ENCODE assay signal across 8 mouse cellular contexts in genomic region chr3:98312867-98313266, GRCm38 (mm10). TPM values are rescaled to one million over a fixed set of nuclear protein-coding genes. Genes with fewer than 3 reads are reported as not detected.
DNase-seq lines count a peak whose midpoint lies in the region; ATAC-seq lines count a peak whose summit lies in the region.

No protein-coding gene starts in this region.

- no peak overlapping the region for H3K4me3 ChIP-seq in embryonic facial prominence, embryonic 11.5 days (ENCODE audit: low read depth, low read length)

- no peaks in the 10 kb centered on the region for H3K9me3 ChIP-seq in embryonic facial prominence, embryonic 11.5 days (replicated peaks; ENCODE audit: control insufficient read depth, low read length)

- peaks cover 2% of the 10 kb centered on the region for H3K36me3 ChIP-seq in embryonic facial prominence, embryonic 11.5 days (replicated peaks; ENCODE audit: control insufficient read depth, insufficient read depth, low read depth, low read length)

- no peaks in the 10 kb centered on the region for H3K4me1 ChIP-seq in embryonic facial prominence, embryonic 11.5 days (ENCODE audit: control insufficient read depth, insufficient read depth, low read length)

- DNase-seq in CD4-positive, CD25-positive, alpha-beta regulatory T cell, adult 2 months (ENCODE audit: low read depth, low spot score), result peak; percentile 66
- DNase-seq in ZHBTc4 (ENCODE audit: low read depth, low spot score), result peak; percentile 76
- DNase-seq in embryonic facial prominence, embryonic 11.5 days (ENCODE audit: low spot score), result peak; percentile 78
- DNase-seq in heart, postnatal 14 days, result peak; percentile 58 to 68
- peak; percentile 78 for DNase-seq in kidney, postnatal 10 days
- peak; percentile 64 for DNase-seq in lung, postnatal 14 days
- DNase-seq in retina, embryonic 14.5 days (ENCODE audit: low spot score), result peak; percentile 86

- no peak overlapping the region for H3K4me2 ChIP-seq in embryonic facial prominence, embryonic 11.5 days (ENCODE audit: low read depth, low read length)

- WGBS in embryonic facial prominence, embryonic 11.5 days, result 27% methylated on average over 7 of the region's 7 CpGs

- H3K9ac ChIP-seq in embryonic facial prominence, embryonic 11.5 days (replicated peaks; ENCODE audit: low read length), result no peak overlapping the region

- intact Hi-C loops in heart, postnatal 14 days (cut with DNase I), result loop anchor here (1.0 to 5.0 kb wide), 3 partner anchors 71 to 386 kb away; no protein-coding TSS in a partner anchor

- H3K27me3 ChIP-seq in embryonic facial prominence, embryonic 11.5 days (ENCODE audit: control insufficient read depth, insufficient read depth, low read length), result no peaks in the 10 kb centered on the region

- ATAC-seq in embryonic facial prominence, embryonic 11.5 days (replicated peaks; ENCODE audit: insufficient number of reproducible peaks, low FRiP score, low TSS enrichment, low read depth), result peak; percentile 45; the same call in 1 of the 2 replicates
- ATAC-seq in erythroblast, adult 5-6 weeks (replicated peaks; ENCODE audit: low FRiP score, poor library complexity, severe bottlenecking), result no peak

- no peak overlapping the region for H3K27ac ChIP-seq in embryonic facial prominence, embryonic 11.5 days (replicated peaks; ENCODE audit: low read depth, low read length)

RNA-seq across cellular contexts. Expression of gene Phgdh, which starts 26.9 kb away (rescaled TPM):
- polyA plus RNA-seq in embryonic facial prominence, embryonic 11.5 days (2014; fragmentation: Nextera tagmentation; extraction: Ambion mirVana), result 302 and 306 TPM in 2 replicates
- 1 to 10 TPM; 4.0 to 4.6 TPM for total RNA-seq in heart, postnatal 14 days (2021)
- 9.4 and 11.5 TPM in 2 replicates for total RNA-seq in erythroblast, adult 5-6 weeks (2015; ENCODE audit: low replicate concordance)
- 26.4 and 30.0 TPM in 2 replicates for total RNA-seq in erythroblast, adult 5-6 weeks (2017; ENCODE audit: low replicate concordance)

RNA-seq across cellular contexts. Expression of gene Hmgcs2, which starts 32.6 kb away (rescaled TPM):
- 1.7 and 2.1 TPM in 2 replicates for polyA plus RNA-seq in embryonic facial prominence, embryonic 11.5 days (2014; fragmentation: Nextera tagmentation; extraction: Ambion mirVana)
- 10 to 100 TPM; 64.9 to 70.1 TPM for total RNA-seq in heart, postnatal 14 days (2021)
- total RNA-seq in erythroblast, adult 5-6 weeks (2015; ENCODE audit: low replicate concordance), result 0.42 TPM in 1 of 2 replicates, not detected in the other
- total RNA-seq in erythroblast, adult 5-6 weeks (2017; ENCODE audit: low replicate concordance), result not detected in 2 replicates

Comparison
In these comparisons a context has a peak if more than half of its experiments do, and no peak if none do; other contexts are left out.
1. RNA of gene Hmgcs2, which starts 32.6 kb away (total RNA-seq): 64.9 to 70.1 TPM in heart, postnatal 14 days; 0.42 TPM in erythroblast, adult 5-6 weeks; every median in the first group is over 10 times any median in the second.
2. Peak in every context shown above with its lines, with median percentiles within 50 percentile points of each other: DNase-seq.